Mouse (Mus musculus): ENCODE results near the gene Lsm8. TPM values are rescaled to one million over a fixed set of nuclear protein-coding genes. Genes with fewer than 3 reads are reported as not detected.
"Not testable (repeated sequence)": the region's sequence is repeated elsewhere in the genome, so short reads cannot be mapped to it uniquely, and the experiment has no call there.

The Lsm8 gene
- 10 to 100 TPM; 23.2 to 31.2 (median 26.4) TPM for total RNA-seq (2022)

- DNase-seq: peak; percentile 96
Observed at GRCm38 (mm10) chr6:18848051-18848701, at the start of gene Lsm8. Lsm8 (plus strand) TSS chr6:18848579.

GRCm38 (mm10) chr6:18800869-18801511 lies 47.4 kb upstream of the Lsm8 start:
- no peak for DNase-seq

GRCm38 (mm10) chr6:18812623-18813022 lies 35.8 kb upstream of the Lsm8 start:
- DNase-seq: no peak

GRCm38 (mm10) chr6:18815606-18816005 lies 32.8 kb upstream of the Lsm8 start:
- DNase-seq: no peak

GRCm38 (mm10) chr6:18819343-18819742 lies 29.0 kb upstream of the Lsm8 start:
- DNase-seq: peak; percentile 17

- DNase-seq: no peak
Observed at GRCm38 (mm10) chr6:18820246-18820645, 28.1 kb upstream of the Lsm8 start.

- no peak for DNase-seq
Observed at GRCm38 (mm10) chr6:18822812-18823211, 25.6 kb upstream of the Lsm8 start.

- no peak for DNase-seq
Observed at GRCm38 (mm10) chr6:18832958-18833357, 15.4 kb upstream of the Lsm8 start.

- DNase-seq: peak; percentile 70
Observed at GRCm38 (mm10) chr6:18844529-18844928, 3.9 kb upstream of the Lsm8 start.

- not testable (repeated sequence) for DNase-seq
Observed at GRCm38 (mm10) chr6:18845571-18845970, 2.8 kb upstream of the Lsm8 start.

GRCm38 (mm10) chr6:18848702-18849061 lies 303 bp downstream of the Lsm8 start:
- no peak for DNase-seq

- no peak for DNase-seq
Observed at GRCm38 (mm10) chr6:18855323-18855722, 6.9 kb downstream of the Lsm8 start.

- DNase-seq: no peak
Observed at GRCm38 (mm10) chr6:18856487-18857078, 8.2 kb downstream of the Lsm8 start.

GRCm38 (mm10) chr6:18866018-18866417 lies 17.6 kb downstream of the Lsm8 start, which contains the start of gene Ankrd7:
Ankrd7 (plus strand) TSS chr6:18866318.
- DNase-seq: no peak

GRCm38 (mm10) chr6:18889030-18889429 lies 40.7 kb downstream of the Lsm8 start:
- no peak for DNase-seq

- DNase-seq: no peak
Observed at GRCm38 (mm10) chr6:18894142-18894541, 45.8 kb downstream of the Lsm8 start.

Other genes starting within 250 kb of the Lsm8 start
- gene Ankrd7, start 17.7 kb downstream of the Lsm8 start, total RNA-seq (2022): not detected